Mouse (Mus musculus) right cerebral cortex, adult 18-20 months (tissue): ENCODE measurements at regions not wholly inside any gene's neighbourhood (a gene's known extent, or its start where the extent isn't known, plus 50 kb on each side); places are given as distances from the start of the nearest gene placed in this dataset.

Experiments used
- DNase-seq: peaks from one replicate; pipeline ENCODE4 v3.0.0; 2022; ENCODE audit warnings: mixed read lengths

- DNase-seq, result peak; percentile 20
These were observed 112.1 kb upstream of the Tmem132c start for GRCm38 (mm10) chr5:127129495-127129894.

GRCm38 (mm10) chr5:127134441-127134840 is 107.2 kb upstream of the Tmem132c start:
- DNase-seq, result no peak

- no peak for DNase-seq
These were observed 101.0 kb upstream of the Tmem132c start for GRCm38 (mm10) chr5:127140651-127141050.

GRCm38 (mm10) chr5:127160292-127160691 is 81.3 kb upstream of the Tmem132c start:
- DNase-seq, result peak; percentile 20

- peak; percentile 40 for DNase-seq
These were observed 78.2 kb upstream of the Tmem132c start for GRCm38 (mm10) chr5:127163376-127163775.

GRCm38 (mm10) chr5:127189021-127189420 is 52.6 kb upstream of the Tmem132c start:
- DNase-seq, result no peak
